Mouse (Mus musculus) testis, postnatal 10 days (tissue): Measurements from ENCODE around the gene Srsf2.
A peak's percentile ranks its signal among the peaks of the same experiment; 100 is the strongest.
"Not testable (repeated sequence)": the region's sequence is repeated elsewhere in the genome, so short reads cannot be mapped to it uniquely, and the experiment has no call there.

Experiments
- DNase-seq: peaks from one replicate; pipeline ENCODE4 v3.0.0; 2021; ENCODE audit warnings: low spot score

Srsf2 gene

DNA sequence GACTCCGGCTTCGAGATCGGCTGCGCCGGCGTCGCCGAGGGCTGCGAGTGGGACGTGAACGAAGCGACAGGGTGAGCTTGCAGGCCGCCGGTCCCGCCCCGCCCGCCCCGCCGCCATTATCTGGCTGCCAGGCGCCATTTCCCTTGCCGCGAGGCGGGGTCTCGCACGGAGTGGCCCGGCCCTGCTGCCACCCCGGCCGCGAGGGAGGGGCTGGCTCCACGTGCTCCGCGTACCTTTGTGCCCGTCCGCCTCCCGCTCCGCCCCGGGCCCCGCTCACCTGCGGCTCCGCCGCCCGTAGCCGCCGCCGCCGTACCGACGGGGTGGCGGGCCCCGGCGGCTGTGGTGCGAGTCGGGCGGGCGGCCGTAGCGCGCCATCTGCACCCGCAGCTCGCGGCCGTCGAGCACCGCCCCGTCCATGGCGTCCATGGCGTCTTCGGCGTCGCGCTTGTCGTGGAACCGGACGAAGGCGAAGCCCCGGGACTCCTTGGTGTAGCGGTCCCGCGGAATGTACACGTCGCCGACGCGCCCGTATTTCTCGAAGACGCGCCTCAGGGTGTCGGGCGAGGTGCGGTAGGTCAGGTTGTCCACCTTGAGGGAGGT is 503 bp downstream of the Srsf2 start, which contains the start of gene Mfsd11:
Gene Mfsd11 (plus strand): TSS at position 150 of the 600 bp plus-strand sequence.
- peak; percentile 87 for DNase-seq

DNA sequence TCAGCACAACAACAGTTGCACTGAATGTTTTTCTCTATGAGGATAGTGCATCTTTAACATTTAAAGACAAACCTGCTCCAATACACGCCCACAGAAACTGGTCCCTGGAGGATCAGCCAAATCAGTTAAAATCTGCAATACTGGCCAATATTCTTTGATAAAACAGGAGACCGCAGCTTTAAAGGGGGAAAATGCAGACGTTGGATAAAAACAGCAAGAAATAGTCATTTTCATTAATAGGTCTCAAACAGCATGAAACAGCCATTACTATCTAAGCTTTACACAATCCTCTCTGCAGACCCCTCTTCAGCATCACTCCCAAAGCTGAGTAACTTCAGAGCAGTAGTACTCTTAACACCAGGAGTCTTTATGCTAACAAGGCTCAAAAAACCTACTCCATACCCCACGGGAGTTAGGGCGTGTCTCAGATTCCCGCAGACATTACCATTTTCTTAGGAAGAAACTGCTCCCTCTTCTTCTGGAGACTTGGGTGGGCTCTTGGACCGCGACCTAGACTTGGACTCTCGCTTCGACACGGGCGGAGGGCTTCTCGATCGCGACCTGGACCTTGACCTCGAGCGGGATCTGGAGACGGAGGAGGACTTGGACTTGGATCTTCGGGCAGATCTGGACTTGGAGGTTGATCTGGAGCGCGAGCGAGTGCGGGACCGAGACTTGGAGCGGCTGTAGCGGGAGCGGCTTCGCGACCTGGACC is 1.2 kb downstream of the Srsf2 start:
- DNase-seq = no peak

DNA sequence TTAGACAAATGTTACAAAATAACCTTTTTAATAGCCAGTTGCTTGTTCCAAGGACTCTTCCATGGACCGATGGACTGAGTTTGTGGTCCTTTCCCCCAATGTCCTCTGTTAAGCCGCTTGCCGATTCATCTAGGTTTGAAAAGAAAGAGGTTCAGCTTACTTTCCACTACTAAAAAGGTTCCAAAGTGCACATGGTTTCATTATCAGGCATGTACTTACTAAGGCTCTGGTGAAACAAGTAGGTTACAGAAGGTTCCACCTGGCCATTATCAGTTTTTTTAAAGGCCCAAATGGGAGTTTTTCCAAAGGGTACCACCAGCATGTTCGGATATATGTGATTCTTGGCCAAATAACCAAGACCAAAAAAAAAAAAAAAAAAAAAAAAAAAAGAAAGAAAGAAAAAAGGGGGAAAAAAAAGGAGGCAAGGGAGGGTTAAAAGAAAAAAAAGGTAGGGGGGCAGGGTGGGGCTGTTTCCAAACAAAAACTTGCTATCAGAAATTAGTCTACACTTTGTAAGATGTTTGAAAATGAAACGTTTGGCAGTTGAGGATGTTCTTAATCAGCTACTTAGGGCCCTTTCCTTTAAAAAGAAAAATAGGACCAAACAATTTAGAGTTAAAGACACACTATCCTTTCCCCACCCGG is 1.9 kb downstream of the Srsf2 start:
- no peak for DNase-seq

DNA sequence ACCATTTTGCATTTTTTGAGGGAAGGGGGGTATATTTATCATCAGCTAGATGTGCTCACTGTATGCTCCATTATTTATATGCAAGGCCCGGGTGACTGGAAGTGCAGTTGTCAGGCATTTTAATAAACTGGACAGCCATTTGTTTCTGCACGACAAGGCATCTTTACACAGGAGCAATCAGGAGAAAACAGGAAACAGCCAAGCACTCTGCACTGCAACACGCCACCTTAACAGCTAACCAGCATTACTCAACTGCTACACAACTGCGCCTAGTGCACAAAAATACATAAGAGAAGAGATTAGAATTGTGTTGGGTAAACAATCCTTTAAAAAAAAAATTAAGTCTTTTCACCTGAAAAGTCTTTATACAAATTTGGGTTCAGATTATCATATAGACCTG is 2.8 kb downstream of the Srsf2 start:
- no peak for DNase-seq

DNA sequence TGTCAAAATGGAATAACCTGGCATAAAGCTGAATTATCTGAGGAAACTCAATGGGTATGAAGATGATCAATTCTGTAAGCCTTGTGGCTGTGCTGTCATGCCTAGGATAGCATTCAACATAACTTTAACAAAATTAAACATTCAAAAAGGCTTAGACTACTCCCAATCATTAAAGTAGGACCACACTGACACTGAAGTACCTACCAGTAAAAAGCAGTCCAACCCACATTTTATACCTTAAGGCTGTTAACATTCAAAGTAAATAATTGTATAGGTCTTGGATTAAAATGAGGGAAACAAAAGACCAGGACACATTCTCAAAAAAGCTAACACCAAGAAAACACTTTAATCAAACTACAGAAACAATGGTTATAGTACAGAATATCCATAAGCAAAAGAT is 3.3 kb downstream of the Srsf2 start:
- DNase-seq = no peak

DNA sequence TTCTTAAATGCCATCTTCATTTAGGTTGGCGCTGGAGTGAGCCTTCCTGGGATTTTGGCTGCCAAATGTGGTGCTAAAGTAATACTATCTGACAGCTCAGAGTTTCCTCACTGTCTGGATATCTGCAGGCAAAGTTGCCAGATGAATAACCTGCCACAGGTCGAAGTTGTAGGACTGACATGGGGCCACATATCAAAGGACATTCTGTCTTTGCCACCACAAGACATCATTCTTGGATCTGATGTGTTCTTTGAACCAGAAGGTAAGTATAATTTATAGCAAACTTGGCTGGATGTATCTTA is 4.1 kb downstream of the Srsf2 start:
- DNase-seq = not testable (repeated sequence)

DNA sequence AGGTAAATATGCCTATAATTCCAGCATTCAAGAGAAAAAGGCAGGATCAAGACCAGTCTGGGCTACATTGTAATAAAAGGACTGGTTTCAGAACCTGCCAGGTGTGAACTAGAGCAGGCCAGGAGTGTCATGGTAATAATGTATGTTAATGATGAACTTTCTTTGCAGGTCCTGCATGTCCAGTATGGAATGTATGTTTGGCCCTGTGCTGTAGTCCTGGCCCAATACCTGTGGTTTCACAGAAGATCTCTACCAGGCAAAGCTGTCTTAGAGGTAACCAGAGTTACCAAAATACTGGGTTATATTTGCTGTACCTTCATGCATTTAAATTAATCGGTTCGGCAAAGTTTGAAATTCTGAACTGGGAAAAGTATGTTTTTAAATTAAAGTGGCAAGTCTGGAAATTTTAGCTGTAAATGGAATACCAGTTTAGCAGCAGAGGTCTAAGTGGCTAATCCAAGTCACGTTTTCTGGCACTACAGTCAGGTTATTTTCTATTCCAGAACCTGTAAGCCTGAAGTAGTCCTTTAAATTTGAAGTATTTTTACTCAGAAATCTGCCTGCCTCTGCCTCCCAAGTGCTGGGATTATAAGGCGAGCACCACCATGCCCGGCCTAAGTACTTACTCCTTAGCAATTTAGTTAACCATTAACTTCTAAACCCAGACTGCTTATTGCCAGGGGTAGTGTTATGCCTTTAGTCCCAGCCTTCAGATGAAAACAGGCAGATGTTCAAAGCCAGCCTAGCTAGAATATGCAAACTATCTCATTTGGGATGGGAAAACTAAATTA is 4.6 kb downstream of the Srsf2 start:
- no peak for DNase-seq

DNA sequence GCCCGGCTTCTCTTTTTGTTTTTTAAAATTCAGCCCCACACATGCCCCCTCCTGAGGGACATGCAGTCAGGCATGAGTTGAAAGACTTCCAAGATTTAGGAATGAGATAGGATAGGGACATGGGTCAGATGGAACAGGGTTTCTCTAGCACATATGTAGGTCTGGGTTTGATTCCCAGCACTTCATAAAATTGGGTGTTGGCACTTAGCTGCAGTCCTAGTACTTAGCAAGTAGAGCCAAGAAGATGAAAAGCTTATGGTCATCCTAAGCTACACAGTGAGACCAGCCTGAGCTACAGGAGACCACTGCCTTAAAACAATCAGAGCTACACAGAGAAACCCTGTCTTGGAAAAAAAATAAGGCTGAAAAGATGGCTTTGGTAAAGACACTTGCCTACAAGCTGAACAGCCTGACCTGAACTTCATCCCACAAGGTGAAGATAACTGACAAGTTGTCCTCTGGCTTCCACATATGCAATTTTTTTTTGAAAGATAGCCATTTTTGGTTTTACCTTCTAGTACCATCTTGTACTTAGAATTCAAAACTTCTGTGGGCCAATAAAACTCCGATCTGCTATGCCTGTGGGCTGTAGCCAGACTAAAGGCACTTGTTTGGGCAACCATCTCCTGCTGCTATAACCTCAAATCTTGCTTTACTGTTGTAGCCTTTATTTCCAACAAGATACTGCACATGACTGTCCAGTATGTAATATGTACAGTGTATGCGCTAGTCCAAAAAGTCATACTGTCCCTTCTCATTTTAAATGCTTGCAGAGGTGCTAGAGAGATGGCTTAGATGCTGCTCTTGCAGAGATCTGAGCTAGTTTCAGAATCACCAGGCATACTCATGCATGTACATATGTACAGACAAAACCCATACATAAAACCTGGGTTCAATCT is 5.5 kb downstream of the Srsf2 start:
- no peak for DNase-seq

DNA sequence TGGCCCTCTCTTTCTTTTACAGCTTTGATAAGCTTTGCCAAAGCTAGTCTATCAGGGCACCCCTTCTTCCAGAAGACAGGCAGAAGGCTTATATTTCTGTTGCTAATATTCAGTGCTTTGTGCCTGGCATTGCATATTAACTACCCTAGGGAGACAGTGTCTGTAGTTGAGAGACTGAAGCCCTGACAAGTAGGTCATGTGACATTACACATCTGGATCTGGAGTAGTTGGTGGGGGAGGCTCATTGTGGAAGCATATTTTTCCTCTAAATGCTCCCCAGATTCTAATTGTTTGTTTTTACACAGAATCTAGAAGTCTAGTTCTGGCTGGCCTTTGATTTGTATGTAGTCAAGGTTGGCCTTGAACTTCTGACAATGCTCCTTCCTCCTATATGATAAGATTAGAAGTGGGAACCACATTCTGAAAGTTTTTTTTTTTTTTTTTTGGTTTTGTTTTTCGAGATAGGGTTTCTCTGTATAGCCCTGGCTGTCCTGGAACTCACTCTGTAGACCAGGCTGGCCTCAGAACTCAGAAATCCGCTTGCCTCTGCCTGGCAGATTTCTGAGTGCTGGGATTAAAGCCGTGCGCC is 6.2 kb downstream of the Srsf2 start:
- no peak for DNase-seq

DNA sequence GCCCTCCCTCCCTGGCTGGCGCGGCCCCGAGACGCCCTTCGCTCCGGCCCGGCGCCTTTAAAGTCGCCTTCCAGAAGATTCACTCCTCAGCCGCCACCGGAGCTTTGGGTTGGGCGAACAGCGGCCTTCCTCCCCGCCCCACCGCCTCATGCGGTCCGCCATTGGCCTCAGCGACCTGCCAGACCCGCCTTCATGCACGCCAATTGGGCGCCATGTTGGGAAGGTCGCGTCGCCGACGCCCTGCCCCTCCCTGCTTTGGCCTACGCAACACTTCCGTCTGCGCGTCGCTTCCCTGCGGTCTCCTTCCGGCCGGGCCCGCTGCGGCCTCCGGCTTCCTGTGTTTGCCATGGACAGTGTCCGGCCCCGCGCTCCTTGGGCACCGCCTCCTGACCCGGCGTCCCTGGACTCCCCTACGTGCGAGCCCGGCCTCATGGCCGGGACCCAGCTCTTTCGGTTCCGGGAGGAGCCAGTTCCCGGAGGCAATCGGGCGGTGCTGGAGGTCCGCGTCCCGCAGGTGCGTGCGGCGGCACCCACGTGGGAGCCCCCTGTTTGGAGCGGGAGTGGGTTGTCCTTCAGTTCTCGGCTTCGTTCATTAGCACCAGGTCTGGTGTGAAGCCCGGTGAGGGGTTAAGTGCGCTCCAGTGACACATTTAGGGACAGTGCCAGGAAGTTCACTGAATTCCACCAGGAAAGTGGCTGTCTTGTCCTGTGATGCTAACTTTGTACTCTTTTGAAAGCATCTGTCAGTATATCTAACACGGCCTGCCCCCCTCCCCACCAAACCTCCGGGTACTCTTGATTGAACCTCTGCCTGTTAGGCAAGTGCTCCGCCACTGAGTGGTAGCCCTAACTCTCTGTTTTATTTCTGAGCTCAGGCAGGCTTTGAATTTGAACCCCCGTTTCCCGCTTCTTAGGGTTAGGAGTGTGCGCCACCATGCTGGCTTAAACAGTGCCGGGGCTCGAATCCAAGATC is 9.3 kb downstream of the Srsf2 start, which contains the start of the genes Mettl23 and Jmjd6:
Gene Mettl23 (plus strand): TSS at position 18 of the 973 bp plus-strand sequence.
Gene Jmjd6 (minus strand): TSS at position 189 of the 973 bp plus-strand sequence.
- peak; percentile 94 for DNase-seq

DNA sequence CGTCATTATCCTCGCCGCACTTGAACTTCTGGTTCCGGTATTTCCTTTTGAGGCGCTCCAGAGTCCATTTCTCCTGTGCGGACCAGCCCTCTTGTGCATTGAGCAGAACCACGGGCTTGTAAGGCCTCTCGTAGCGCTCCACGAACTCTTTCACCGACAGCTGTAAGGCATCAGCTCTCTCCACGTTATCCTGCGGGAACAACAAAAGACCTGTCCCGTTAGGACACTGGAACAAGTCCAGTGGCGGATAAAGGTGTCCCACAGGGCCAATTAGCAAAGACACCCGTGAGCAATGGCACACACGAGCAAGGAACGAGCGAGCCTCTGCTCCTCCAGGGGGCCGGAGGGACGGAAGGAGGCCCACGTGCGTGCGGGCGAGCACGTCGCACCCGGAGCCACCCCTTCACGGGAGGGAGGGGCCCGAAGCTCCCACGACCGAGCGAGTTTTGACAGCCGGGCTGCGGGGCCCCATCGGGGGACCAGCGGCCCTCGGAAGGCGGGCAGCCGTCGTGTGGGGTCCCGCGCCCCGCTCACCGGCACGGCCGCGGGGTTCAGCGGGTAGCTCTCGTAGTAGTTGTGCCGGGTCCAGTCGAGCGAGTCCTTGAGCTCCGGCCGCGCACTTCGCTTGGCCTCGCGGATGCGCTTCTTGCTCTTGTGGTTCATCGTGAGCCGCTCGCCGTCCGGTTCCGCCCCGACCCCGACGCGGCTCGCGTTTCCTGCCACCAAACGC is 10.2 kb downstream of the Srsf2 start:
- DNase-seq = peak; percentile 79

DNA sequence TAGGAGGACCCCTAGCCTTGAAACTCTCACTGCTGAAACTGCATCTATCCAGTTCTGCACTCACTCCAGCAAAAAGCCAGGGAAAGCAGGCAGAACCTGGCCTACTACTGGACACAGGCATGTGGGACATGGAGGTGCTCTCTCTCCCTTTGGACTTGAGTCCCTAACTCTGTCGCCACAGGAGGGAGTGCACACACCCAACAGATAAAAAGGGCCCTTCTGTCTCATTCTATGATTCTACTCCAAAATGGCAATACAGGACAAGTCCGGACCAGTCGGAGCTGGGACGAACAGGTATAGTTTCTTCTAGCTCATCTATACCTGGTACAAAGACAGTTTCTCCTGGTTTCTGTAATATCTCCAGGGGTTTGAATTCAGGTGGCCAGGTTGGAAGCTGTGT is 12.1 kb downstream of the Srsf2 start:
- DNase-seq = no peak

DNA sequence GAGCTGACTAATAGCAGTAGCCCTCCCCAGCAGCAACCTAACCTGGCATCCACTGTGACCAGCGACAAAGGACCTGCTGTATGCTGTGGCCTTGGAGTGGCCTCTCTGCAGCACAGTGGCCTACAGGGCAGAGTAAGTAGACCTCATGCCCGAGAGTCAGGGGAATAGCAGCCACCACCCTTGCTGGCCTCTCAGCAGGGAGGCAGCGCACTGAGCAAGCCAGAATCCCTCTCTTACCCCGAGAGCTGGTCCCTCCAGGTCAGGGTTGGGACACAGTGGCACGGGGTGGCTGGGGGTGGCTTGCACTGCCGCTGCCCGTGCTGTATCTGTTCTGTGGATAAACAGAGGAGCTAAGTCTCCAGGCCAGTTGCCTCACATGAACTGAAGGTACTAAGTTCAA is 13.3 kb downstream of the Srsf2 start:
- DNase-seq = no peak

DNA sequence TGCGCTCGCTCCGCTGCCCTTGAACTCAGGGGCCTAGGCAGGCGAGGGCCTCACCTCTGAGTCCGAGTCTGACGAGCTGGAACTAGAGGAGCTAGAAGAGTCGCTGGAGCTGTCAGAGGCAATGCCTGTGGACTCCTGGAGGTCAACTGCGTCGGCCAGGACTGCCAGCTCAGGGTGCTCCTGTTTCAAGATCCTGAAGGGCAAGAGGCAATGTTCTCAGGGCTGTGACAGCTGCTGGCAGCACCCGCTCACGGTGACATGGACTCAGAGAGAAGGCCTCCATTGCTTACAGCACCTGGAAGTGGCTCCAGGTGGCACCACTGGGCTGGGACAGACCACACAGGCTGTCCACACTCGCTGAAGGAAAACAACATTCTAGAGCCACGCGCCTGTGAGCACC is 14.0 kb downstream of the Srsf2 start:
- DNase-seq = no peak

DNA sequence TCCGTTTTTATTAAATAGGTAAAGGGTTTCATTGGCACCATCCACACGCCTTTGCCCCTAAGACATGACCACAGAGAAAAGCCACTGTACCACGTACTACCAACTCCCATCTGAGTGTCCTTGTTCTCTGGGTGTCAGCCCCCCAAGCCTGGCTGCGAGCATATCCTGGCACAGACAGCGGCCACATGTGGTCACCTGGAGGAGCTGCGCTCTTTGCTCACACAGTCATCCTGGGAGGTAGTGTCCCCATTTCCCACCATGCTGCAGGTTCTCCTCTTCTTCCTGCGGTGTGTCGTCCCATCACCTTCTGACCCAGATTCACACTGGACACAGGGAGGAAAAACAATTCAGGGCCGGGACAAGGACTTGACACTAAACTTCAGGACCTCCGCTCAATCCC is 15.5 kb downstream of the Srsf2 start:
- DNase-seq = no peak

DNA sequence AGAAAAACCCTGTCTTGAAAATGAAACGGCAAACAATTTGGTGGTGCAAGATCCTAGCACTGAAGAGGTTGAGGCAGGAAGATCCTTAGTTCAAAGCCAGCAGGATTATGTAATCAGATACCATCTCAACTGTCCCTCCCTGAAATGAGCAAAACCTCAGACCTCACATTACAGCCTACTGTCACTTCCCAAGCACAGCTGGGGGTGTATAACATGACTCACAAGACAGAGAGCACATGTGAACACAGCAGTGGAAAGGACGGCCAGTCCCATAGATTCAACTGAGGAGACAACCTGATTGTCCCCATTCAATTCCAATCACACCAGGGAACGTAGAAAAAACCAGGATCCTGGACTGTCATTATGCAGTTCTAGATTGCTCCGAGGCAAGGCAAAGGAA is 16.6 kb downstream of the Srsf2 start:
- DNase-seq = no peak

DNA sequence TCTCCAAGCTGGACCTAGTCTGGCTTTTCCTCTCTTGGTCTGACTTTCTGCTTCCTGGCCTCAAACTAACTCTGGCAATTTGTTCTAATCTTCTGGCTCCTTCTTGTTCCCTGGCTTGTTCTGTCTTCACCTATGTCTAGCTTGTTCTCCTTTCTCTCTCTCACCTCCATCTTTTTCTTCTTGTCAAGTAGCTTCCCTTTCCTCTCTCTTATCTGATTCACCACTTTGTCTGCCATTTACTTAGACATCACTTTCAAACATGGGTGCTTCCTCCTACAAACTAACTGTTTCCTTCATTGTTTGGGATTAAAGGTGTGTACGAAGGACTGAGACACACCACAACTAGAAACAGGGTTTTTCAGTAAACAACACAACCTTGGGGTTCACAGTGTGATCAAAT is 17.9 kb downstream of the Srsf2 start:
- no peak for DNase-seq

DNA sequence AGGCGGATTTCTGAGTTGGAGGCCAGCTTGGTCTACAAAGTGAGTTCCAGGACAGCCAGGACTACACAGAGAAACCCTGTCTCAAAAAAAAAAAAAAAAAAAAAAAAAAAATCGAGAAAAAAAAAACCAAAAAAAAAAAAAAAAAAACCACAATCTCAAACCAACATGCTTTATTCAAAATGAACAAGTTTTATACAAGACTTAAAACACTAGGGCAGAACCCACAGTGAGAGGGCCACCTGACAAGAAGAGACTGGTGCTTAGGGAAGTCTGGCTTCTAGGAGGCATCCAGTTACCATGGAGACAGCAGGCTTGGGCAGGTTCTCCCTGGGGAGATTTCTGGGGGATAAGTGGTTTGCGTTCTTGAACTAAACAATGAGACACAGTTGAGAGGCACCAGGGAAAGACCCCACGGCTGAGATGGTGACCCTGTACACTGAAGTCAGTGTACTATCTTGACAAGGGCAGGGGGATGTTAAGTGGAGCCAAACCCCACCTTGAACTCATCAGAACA is 20.7 kb downstream of the Srsf2 start:
- DNase-seq = no peak

DNA sequence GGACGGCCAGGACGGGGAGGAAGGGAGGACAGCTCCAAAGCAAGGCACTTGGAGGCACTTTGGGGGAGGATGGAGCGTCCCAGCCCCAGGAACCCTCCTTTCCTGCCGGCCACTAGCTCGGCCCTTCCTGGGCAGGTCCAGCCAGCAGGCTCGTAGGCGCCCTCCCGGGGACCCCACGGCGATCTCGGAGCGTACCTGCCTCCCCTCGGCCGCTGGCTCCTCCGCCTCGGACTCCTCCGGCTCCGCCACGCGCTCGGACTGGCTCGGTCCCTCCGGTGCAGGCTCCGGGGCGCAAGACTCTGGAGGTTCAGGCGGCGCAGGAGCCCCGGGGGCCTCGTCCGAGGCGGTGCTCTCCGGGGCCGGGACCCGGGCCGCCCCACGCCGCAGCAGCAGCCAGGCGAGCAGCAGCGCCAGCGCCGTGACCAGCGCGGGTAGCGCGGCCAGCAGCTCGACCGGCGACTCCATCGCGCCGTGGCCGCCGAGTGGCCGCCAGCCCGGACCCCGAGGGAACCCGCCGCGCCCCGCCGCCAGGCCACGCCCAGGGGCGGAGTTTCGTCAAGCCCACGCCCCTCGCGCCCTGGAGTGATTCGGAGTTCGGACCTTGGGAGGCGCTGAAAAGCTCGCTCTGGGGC is 25.2 kb downstream of the Srsf2 start, which contains the start of gene Mxra7:
Gene Mxra7 (minus strand): TSS at position 513 of the 632 bp plus-strand sequence.
- DNase-seq = peak; percentile 96
